Mouse (Mus musculus): ENCODE measurements around the gene Plpp4. TPM values are rescaled to one million over a fixed set of nuclear protein-coding genes. Genes with fewer than 3 reads are reported as not detected.
A peak's percentile ranks its signal among the peaks of the same experiment; 100 is the strongest.

Gene Plpp4
- 1 to 10 TPM; 8.5 to 9.1 TPM for total RNA-seq (2021)
- long read RNA-seq, experiment 1, transcript Plpp4-201 (7 exons, 1,256 nt) = major isoform, 5 of 5 reads
- long read RNA-seq, experiment 1, partial matches to known transcripts = 0 of 5 reads
- long read RNA-seq, experiment 1, other reads (novel, unspliced or antisense) = 0 of 5 reads
- long read RNA-seq, experiment 2, transcript Plpp4-201 (7 exons, 1,256 nt) = major isoform, 6 of 6 reads
- long read RNA-seq, experiment 2, partial matches to known transcripts = 0 of 6 reads
- long read RNA-seq, experiment 2, other reads (novel, unspliced or antisense) = 0 of 6 reads

DNA sequence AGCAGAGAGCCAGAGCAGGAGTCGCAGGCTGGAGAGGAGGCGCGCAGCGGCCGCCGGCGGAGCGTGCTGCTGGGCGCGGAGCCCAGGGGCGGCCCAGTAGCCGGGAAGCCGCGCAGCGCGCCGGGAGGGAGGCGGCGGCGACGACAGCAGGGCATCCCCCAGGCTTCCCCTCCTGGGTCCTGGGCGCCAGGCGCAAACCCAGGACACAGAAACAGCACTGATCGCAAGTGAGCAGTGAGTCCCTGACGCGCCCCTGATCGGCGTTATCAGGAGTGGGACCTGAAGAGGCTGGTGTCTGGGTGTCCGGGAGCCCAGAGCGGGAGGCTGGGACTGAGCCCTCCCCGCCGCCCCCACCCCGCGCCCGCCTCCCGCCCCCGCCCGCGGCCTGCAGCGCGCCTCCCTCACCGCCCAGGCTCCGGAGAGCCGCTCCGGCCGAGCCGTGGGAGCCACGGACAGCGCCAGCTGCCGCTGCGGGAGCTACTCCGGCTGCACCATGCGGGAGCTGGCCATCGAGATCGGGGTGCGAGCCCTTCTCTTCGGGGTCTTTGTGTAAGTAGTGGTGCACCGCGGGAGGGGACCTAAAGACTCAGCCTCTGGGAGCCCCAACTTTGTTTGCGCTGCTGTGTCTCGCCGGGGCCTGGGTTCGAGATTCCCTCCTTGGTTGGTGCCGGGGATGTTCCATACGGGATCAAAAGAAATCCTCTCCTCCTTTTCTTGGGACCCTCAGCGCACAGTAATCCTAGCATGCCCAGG is at the start of gene Plpp4:
TSS of gene Plpp4 (plus strand) at position 411 of the 753 bp plus-strand sequence.
- DNase-seq (ENCODE audit: low spot score in 2 of 2) = peak; percentile 43 to 49
- intact Hi-C loops (cut with DNase I) = no loop called here

DNA sequence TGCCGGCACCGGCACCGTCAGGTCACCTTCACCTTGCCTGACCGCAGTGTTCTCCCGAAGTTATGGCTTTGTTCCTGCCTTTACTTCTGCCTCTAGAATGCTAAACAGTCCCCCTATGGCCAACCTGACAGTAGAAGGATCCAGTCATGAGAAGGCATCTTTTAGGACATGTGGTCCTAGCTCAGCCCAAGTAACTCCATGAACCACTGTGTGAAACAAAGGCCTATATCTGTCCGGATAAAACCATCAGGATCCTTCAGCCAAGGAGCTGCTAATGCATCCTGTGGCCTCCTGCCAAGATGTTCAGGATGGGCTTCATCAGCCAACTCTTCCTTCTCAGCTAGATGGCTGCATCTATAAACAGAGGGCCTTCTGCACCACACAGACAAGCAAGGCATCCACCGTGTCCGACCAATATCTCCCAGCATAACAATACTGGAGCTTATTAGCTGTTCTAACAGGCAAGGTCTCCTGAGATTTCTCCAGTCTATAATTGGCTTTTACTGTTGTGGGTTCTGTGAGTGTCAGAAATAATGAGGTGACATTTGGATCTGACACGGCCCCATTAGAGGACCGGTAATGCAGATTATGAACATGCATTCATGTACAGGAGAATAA is 40.8 kb upstream of the Plpp4 start:
- intact Hi-C loops (cut with DNase I) = no loop called here
- DNase-seq (ENCODE audit: low spot score in 2 of 2) = no peak

DNA sequence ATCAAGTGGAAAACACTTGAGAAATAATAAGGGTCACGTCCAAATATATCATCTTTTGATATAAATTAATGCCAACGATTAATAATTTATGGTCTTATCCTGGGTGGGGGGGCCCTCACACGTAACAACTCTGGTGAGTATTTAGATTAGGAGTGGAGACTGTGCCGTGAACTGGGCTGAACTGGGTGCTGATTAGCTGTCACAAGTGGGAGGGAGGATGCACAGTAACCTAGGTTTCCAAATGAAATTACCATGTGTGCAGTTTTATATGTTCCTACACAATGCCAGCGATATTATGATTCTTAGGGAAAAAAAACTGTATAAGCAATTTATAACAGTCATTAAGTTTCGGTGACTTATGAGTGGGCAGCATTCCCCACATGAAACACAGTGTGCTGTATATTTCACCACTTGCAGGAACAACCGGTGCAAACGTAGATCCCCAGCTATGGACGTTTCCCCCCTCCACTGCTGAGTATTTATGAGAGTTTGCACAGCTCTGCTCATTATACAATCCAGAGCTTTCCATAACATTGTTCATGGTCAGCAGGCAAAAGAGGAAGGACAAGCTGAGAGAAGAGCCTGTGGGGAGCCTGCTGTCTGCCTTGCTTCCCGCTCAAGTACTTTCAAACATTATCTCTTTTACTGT is 40.2 kb upstream of the Plpp4 start:
- intact Hi-C loops (cut with DNase I) = no loop called here
- DNase-seq (ENCODE audit: low spot score in 2 of 2) = peak in 1 of 2 experiments; percentile 30

DNA sequence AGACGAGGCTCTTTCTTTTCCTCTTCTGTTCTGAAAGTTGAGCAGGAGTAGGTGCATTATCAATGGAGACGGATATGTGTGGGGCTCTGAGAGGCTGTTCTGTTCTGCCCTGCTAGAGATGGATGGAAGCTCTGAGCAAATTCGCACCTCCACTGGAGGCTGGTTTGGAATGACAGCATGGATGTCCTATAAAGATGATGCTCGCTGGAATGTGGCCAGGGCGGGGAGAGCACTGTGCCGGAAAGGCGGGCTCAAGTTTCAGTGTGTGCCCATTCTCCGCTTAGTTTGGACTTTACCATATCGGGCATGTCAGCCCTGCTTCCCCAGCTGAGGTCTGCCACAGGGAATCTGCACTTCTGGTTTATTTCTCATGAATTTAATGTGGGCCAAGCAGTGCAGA is 35.9 kb upstream of the Plpp4 start:
- DNase-seq (ENCODE audit: low spot score in 2 of 2) = no peak
- intact Hi-C loops (cut with DNase I) = no loop called here

DNA sequence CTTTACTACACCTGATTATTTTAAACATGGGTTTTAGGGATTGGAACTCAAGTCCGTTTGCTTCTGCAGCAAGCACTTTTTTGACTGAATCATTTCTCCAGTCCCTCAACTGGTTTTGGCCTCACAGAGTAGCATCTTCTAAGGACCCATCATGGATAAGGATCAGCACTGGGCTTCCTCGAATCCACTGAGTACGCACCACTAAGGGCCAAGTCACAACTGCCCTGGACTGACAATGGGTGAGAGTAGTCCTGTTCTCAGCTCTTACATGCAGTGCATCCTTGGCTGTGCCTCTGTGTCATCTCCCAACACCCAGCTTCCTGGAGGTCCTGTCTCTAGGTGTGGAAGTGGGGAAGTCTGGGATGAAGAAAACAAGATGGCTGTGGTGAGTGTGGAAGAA is 35.2 kb upstream of the Plpp4 start:
- DNase-seq (ENCODE audit: low spot score in 2 of 2) = no peak
- intact Hi-C loops (cut with DNase I) = no loop called here

DNA sequence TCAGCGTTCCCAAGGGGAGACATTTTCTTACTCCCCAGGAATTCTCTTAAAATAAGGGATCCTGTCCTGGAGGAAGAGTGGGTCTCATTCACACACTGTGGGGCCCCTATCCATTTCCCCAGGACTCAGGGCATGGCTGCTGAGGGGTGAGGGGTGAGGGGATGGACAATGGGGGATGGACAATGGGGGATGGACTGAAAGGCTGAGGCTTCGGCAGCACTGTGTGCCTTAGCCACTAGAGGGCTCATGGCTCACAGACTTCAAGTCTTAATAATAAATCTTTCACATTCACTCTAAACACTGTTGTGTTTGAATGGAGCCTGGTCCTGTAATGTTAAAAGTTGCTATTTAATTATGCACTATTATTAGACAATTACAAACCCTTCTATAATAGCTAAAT is 21.4 kb upstream of the Plpp4 start:
- intact Hi-C loops (cut with DNase I) = loop anchor here (5.0 to 10.0 kb wide), 2 partner anchors 149 to 272 kb away; no protein-coding TSS in a partner anchor
- DNase-seq (ENCODE audit: low spot score in 2 of 2) = peak; percentile 30 to 59

DNA sequence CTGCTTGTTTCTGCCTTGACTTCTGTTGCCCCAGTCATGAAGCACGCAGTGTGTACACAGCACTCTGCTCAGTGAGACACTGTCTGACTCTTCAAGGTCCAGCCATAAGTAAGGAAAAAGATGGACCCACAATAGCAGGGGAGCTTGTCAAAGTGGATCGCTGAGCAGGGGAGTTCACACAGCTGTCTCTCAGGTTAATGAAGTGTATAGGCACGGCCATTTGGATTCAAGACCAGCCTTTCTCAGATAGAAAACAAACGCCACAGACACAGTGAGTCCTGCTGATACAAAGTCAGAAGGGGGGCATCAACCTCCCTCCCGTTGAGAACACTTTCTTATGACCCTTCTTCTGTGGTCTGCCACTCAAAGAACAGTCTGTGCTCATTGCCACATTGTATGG is 20.8 kb upstream of the Plpp4 start:
- DNase-seq (ENCODE audit: low spot score in 2 of 2) = no peak
- intact Hi-C loops (cut with DNase I) = loop anchor here (5.0 to 10.0 kb wide), 2 partner anchors 149 to 271 kb away; no protein-coding TSS in a partner anchor

DNA sequence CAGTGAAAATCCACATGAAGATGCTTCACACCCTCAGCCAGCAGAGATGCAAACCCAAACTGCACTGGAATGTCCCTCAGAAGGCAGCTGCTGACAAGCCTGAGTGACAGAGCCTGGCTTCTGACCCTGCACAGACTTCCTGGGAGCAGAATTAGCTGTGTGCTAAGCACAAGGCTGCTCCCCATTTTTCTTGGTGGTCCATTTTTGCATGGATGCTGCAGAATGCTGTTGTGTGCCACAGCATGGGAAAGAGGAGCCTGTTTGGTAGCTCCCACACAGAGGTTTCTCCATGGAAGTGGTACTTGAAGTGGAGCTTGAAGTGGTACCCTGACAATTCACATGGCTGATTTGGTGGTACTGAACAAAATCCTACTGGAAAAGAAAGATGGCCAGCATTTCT is 5.8 kb upstream of the Plpp4 start:
- intact Hi-C loops (cut with DNase I) = no loop called here

DNA sequence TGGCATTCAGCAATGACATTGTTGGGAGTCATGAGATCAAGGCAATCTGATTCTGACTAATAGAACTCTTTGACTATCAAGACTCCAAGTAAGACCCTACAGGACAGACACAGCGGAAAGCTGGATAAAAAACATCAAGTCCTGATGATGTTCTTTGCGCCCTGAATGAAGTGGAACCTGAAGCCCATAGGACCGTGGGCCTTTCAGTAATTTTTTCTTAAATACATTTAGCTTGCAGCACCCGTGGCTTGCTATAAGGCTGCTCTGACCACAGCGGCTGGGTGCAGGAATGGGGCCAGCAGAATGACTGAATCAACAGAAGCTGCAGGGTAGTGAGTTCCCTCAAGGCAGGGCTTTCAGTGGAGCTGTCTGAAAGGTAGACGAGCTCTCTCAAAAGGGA is 3.4 kb upstream of the Plpp4 start:
- intact Hi-C loops (cut with DNase I) = no loop called here
- DNase-seq (ENCODE audit: low spot score in 2 of 2) = no peak

More for the DNA sequence above, 5.8 kb upstream of the Plpp4 start:
- no peak for DNase-seq (ENCODE audit: low spot score in 2 of 2)

DNA sequence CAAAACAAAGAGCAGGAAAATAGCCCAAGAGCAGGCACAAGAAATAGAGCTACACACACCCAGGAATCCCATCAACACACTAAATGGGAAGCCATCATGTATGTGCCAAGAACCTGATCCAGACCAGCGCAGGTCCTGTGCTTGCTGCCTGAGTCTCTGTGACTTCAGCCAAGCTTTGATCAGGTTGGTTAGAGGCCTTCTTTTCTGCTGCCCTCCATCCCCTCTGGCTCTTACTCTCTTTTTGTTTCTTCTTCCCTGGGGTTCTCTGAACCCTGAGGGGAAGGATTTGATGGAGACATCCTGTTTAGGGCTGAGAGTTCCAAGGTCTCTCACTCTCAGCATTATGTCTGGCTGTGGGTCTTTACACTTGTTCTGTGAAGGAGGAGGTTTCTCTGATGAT is 2.7 kb upstream of the Plpp4 start:
- no peak for DNase-seq (ENCODE audit: low spot score in 2 of 2)
- intact Hi-C loops (cut with DNase I) = no loop called here

DNA sequence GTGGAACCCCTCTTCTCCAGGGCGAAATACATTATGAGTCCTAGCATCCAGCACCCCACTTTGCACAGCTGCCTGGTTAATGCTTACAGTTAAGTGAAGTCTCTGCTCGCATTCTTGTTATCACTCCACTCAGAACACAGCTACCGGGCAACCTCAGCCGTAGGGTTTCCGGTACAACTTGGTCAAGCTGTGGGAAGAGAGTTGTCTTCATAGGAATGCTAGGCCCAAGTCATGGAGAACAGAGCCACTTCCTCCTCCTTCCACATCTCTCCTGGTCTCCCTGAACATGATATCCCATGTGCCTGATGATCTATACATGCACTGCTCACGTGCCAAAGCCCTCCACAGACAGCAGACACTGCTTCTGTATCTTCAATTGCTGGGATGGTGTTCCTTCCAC is 1.4 kb upstream of the Plpp4 start:
- DNase-seq (ENCODE audit: low spot score in 2 of 2) = no peak
- intact Hi-C loops (cut with DNase I) = no loop called here

DNA sequence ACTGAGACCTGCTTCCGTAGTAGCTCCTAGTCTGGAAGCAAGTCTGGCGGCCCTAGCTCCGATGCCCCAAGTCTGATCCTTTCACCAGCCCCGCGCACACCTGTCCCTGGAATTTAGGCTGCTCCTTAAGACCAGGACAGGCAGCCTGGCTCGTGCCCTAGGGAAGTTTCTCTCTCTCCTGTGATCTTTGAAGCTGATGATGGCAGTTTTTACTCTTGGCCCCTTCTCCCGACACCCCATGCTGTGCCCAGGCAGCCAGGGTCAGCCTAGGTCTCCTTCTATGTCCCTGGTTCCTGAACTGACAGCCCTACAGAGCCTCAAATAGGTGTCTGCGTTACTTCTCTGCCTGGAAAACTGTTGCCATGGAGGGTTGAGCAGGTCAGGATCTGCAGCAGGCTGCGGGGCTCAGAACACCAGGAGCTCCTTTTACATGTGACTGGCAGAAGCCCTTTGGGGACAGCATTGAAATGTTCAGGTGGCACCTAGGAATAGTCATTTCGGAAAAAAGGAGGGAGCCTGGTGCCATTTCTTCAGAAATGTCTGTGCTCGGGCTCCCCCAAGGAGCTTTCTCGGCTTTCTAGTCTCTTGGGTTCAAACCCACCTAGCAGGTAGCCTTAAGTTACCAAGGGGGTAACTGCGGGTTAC is 665 bp downstream of the Plpp4 start:
- DNase-seq (ENCODE audit: low spot score in 2 of 2) = no peak
- intact Hi-C loops (cut with DNase I) = no loop called here

DNA sequence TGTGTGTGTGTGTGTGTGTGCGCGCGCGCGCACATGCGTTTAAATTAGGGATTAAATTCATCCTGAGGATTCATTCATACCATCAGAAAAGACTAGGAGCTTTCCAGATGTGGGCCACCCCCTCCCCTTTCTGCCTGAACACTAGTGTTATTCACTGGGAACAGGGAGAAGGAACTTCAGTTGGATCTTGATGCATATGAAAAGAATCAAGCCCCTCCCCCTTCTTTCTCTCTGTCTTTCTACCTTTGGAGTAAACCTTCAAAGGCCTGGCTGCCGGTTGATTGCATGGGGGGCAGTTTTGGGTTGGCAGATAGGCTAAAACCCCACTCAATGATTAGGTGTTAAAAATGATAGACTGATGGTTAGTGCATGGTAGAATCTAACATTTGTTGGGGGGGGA is 1.5 kb downstream of the Plpp4 start:
- intact Hi-C loops (cut with DNase I) = no loop called here
- DNase-seq (ENCODE audit: low spot score in 2 of 2) = no peak

DNA sequence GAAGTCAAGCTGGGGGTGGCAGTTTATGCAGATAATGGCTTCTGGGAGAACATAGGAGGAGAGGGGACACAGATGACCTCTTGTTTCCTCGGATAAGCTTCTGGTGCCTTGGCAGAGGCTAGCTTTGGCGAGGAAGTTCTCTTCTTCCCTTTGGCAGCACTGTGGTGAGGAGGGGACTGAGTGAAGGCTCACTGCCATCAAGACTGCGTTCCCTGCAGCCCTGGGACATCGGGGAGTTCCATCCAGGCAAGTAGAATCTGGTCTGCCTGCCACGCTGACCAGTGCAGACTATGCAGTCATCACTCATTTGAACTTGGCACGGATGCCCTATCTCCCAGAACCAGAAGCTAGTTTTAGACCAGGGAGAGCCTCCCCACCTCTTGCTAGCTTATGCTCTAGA is 2.4 kb downstream of the Plpp4 start:
- intact Hi-C loops (cut with DNase I) = no loop called here
- no peak for DNase-seq (ENCODE audit: low spot score in 2 of 2)

DNA sequence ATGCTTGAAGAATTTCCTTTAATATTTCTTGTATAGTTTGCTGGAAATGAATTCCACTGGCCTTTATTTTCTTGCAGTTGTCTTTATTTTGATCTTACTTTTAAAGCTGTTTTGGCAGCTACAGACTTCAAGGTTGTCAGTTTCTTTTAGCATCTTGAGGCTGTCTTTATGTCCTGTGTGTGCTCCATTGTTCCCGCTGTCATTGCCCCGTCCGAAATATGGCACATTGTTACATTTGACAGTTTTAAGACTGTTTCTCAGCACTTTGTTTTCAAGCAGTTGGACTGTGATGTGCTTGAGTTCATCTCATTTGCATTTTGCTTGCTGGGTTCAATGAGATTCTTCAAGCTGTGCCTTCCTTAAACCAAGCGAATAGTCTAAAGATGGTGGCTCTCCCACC is 17.0 kb downstream of the Plpp4 start:
- DNase-seq (ENCODE audit: low spot score in 2 of 2) = no peak
- intact Hi-C loops (cut with DNase I) = no loop called here

DNA sequence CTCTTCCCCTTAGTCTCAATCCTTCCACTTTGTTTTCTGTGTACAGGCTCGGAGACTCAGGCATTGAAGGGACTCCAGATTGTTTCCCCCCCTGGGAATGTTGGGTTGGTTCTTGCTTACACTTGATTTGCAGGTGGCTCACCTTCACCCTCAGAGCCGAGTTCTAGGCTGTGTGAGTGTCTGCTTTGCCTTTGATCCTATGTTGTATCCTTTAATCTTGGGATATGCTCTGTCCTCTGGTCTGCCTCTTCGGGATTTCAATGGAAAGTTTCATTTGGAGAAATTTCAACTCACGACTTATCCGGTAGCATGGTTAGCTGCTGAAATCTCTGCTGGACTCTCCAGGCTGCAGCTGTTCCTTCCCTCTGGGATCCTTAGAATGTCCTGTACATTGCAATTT is 17.9 kb downstream of the Plpp4 start:
- no peak for DNase-seq (ENCODE audit: low spot score in 2 of 2)
- intact Hi-C loops (cut with DNase I) = no loop called here

DNA sequence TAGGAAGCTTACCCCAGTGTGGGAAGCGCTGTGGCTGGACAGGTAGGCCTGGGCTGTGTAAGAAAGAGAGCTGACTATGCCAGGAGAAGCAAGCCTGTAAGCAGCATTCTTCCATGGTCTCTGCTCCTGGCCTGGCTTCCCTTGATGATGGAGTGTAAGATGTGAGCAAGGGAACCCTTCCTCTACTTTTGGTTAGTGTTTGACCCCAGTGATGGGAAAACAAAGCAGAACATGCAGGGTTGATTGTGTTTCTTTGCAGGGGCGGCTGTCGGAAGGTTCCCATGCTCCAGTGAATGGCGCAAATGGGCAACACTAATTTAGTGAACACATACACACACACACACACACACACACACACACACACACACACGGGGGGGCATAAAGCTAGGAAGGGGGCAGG is 20.9 kb downstream of the Plpp4 start:
- intact Hi-C loops (cut with DNase I) = no loop called here
- DNase-seq (ENCODE audit: low spot score in 2 of 2) = no peak

DNA sequence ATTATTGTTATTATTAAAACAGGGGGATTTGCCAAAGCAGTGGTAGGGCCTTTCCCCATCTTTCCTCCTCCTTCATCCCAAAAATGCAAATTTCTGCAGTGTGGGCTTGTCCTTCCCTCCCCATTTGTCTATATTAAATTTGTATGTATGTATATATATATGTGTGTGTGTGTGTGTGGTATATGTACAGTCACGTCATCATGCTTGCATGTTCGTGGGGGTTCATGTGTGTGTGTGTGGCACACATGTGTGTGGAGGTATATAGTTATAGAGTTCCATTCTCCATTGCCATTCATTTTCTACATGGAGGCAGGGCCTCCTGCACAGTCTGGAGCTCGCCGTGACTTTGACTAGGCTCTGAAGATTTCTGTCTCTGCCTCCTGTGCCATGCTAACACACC is 22.0 kb downstream of the Plpp4 start:
- no peak for DNase-seq (ENCODE audit: low spot score in 2 of 2)
- intact Hi-C loops (cut with DNase I) = no loop called here

DNA sequence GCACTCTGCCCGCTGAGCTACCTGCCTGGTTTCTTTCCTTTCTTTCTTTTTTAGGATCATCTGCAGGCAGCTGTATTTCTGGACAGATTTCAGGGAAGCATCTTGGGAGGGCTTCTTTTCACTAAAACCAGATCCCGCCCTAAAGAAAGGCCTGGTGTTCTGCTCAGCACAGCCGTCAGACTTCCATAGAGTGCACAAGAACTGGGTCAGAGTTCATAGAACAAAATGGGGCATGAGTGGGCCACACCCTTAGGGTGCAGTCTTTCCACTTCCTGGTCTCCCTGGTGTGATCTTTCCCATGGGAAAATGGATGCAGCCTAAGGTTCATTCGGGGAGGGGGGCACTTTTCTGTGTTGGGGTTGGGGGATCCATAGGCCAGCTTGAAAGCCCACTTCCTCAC is 22.4 kb downstream of the Plpp4 start:
- intact Hi-C loops (cut with DNase I) = no loop called here
- no peak for DNase-seq (ENCODE audit: low spot score in 2 of 2)

DNA sequence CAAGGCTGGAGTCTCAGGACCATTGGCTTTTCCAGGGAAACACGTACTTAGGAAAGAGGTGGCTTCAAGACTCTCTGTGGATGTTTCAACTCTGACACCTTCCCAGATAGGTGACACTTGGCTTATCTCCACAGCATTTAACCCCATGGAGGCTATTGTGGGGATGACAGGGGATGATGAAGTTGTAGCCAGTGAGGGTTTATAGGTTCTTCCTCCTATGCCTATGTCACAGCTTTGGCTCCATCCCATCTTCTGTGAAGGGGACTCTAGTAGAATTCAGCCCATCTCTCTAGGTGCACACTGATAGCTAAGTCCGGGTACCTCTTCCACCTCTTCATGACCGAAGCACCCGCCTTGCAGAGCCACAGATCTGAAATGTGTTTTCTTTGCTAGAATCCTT is 25.1 kb downstream of the Plpp4 start:
- DNase-seq (ENCODE audit: low spot score in 2 of 2) = no peak
- intact Hi-C loops (cut with DNase I) = no loop called here
